Mouse (Mus musculus): ENCODE measurements around the gene Gpatch8.
A peak's percentile ranks its signal among the peaks of the same experiment; 100 is the strongest.

Gpatch8 gene

GRCm38 (mm10) chr11:102495114-102495513 lies 61.1 kb downstream of the Gpatch8 start:
- DNase-seq: no peak

- no peak for DNase-seq
These were observed 62.0 kb downstream of the Gpatch8 start for GRCm38 (mm10) chr11:102494063-102494650.

GRCm38 (mm10) chr11:102493241-102493640 lies 63.0 kb downstream of the Gpatch8 start:
- DNase-seq: no peak

GRCm38 (mm10) chr11:102487901-102488300 lies 68.3 kb downstream of the Gpatch8 start:
- DNase-seq: no peak

GRCm38 (mm10) chr11:102486733-102487386 lies 69.3 kb downstream of the Gpatch8 start:
- DNase-seq: peak; percentile 72

GRCm38 (mm10) chr11:102481779-102482178 lies 74.4 kb downstream of the Gpatch8 start:
- no peak for DNase-seq

- no peak for DNase-seq
These were observed 75.3 kb downstream of the Gpatch8 start for GRCm38 (mm10) chr11:102480897-102481296.

GRCm38 (mm10) chr11:102480111-102480510 lies 76.1 kb downstream of the Gpatch8 start:
- DNase-seq: no peak

GRCm38 (mm10) chr11:102479581-102479980 lies 76.6 kb downstream of the Gpatch8 start:
- no peak for DNase-seq

GRCm38 (mm10) chr11:102478671-102479070 lies 77.5 kb downstream of the Gpatch8 start:
- no peak for DNase-seq

GRCm38 (mm10) chr11:102475027-102475426 lies 81.2 kb downstream of the Gpatch8 start:
- DNase-seq: no peak

GRCm38 (mm10) chr11:102469648-102470357 lies 86.4 kb downstream of the Gpatch8 start, which contains the start of gene Itga2b:
Gene Itga2b, minus strand, starts transcription at chr11:102470122.
- no peak for DNase-seq

GRCm38 (mm10) chr11:102467041-102467631 lies 89.1 kb downstream of the Gpatch8 start:
- peak; percentile 98 for DNase-seq

- DNase-seq: peak; percentile 77
These were observed 90.3 kb downstream of the Gpatch8 start for GRCm38 (mm10) chr11:102465713-102466436.

GRCm38 (mm10) chr11:102464901-102465300 lies 91.3 kb downstream of the Gpatch8 start:
- DNase-seq: no peak

GRCm38 (mm10) chr11:102461764-102462163 lies 94.4 kb downstream of the Gpatch8 start:
- no peak for DNase-seq

- no peak for DNase-seq
These were observed 95.7 kb downstream of the Gpatch8 start for GRCm38 (mm10) chr11:102460541-102460940.

GRCm38 (mm10) chr11:102455740-102456396 lies 100.3 kb downstream of the Gpatch8 start:
- DNase-seq: peak; percentile 83

- no peak for DNase-seq
These were observed 103.1 kb downstream of the Gpatch8 start for GRCm38 (mm10) chr11:102453131-102453530.

- DNase-seq: no peak
These were observed 106.9 kb downstream of the Gpatch8 start for GRCm38 (mm10) chr11:102449043-102450008.

GRCm38 (mm10) chr11:102448327-102448726 lies 107.9 kb downstream of the Gpatch8 start:
- no peak for DNase-seq

Measured in lung, postnatal 36 days (tissue).